13 mouse cellular contexts compared by ENCODE assay signal in genomic region chr9:40452208-40452607, GRCm38 (mm10).
A peak's percentile ranks its signal among the peaks of the same experiment; 100 is the strongest.
DNase-seq lines count a peak whose midpoint lies in the region; ATAC-seq and TF ChIP-seq lines count a peak whose summit lies in the region.
"Had no signal": no experiment of that assay in that cellular context is flagged by ENCODE, and none has a peak within 500 bp of the region (broad histone marks: within the 10 kb centered on the region; RNA-seq: fewer than 3 reads in every experiment).

No protein-coding gene starts in this region.

- no peak overlapping the region for H3K4me2 ChIP-seq in liver, postnatal 0 days (ENCODE audit: low read depth, low read length)
- no peak overlapping the region for H3K4me2 ChIP-seq in liver, embryonic 12.5 days
- peak overlapping the region; percentile 66 for H3K4me2 ChIP-seq in myocyte (ENCODE audit: low read depth)
- H3K4me2 ChIP-seq: liver, embryonic 15.5 days had no signal

- DNase-seq in adrenal gland, adult 2 months = peak; percentile 38
- no peak for DNase-seq in adrenal gland, postnatal 25 days
- DNase-seq in heart, adult 2 months = no peak
- no peak for DNase-seq in heart, adult 18-20 months
- no peak for DNase-seq in liver, postnatal 0 days
- DNase-seq in right cerebral cortex, adult 2 months (ENCODE audit: low spot score in 2 of 2) = no peak
- DNase-seq: adrenal gland, adult 8-10 months; heart, adult 11 months; kidney, postnatal 36 days had no signal

- no peak overlapping the region for H3K9ac ChIP-seq in heart, adult 2 months (ENCODE audit: low read depth, low read length)
- H3K9ac ChIP-seq in liver, postnatal 0 days (replicated peaks) = no peak overlapping the region
- H3K9ac ChIP-seq in liver, embryonic 12.5 days = no peak overlapping the region
- H3K9ac ChIP-seq: liver, embryonic 15.5 days had no signal

- TF ChIP-seq CTCF in heart, adult 2 months (IDR thresholded peaks at IDR 0.05) = peak; percentile 52
- TF ChIP-seq CTCF in liver, postnatal 0 days (IDR thresholded peaks at IDR 0.05; ENCODE audit: low read depth) = peak; percentile 41

- no peak for ATAC-seq in liver, postnatal 0 days
- no peak for ATAC-seq in liver, embryonic 12.5 days

- no peaks in the 10 kb centered on the region; the same call in 1 of the 2 replicates for H3K36me3 ChIP-seq in heart, adult 2 months (ENCODE audit: control insufficient read depth, insufficient read depth, low read length)
- no peaks in the 10 kb centered on the region for H3K36me3 ChIP-seq in liver, postnatal 0 days (replicated peaks; ENCODE audit: insufficient read depth, low read length)
- H3K36me3 ChIP-seq in liver, embryonic 12.5 days = no peaks in the 10 kb centered on the region
- no peaks in the 10 kb centered on the region for H3K36me3 ChIP-seq in myocyte (ENCODE audit: control insufficient read depth, insufficient read depth)
- H3K36me3 ChIP-seq: liver, embryonic 15.5 days had no signal

- H3K27me3 ChIP-seq in heart, adult 2 months (ENCODE audit: control insufficient read depth, insufficient read depth, low read length) = no peaks in the 10 kb centered on the region
- 0 out of 2 replicates have a peak, but pooled peaks cover 3% of the 10 kb centered on the region for H3K27me3 ChIP-seq in liver, postnatal 0 days (ENCODE audit: insufficient read depth, low read length)
- H3K27me3 ChIP-seq in liver, embryonic 12.5 days (replicated peaks) = peaks cover 13% of the 10 kb centered on the region
- H3K27me3 ChIP-seq in myocyte (ENCODE audit: control insufficient read depth, insufficient read depth, insufficient read length) = no peaks in the 10 kb centered on the region

- TF ChIP-seq EP300 in heart, adult 2 months (IDR thresholded peaks at IDR 0.05; ENCODE audit: insufficient read depth, low read depth, low read length) = no peak
- TF ChIP-seq EP300 in liver, postnatal 0 days (IDR thresholded peaks at IDR 0.05; ENCODE audit: low read depth) = no peak

- H3K4me1 ChIP-seq in heart, adult 2 months (ENCODE audit: control insufficient read depth, insufficient read depth, low read length) = no peaks in the 10 kb centered on the region
- peaks cover 14% of the 10 kb centered on the region for H3K4me1 ChIP-seq in liver, postnatal 0 days (ENCODE audit: insufficient read depth)
- peaks cover 35% of the 10 kb centered on the region for H3K4me1 ChIP-seq in liver, embryonic 12.5 days

- no peaks in the 10 kb centered on the region for H3K79me2 ChIP-seq in heart, adult 2 months (replicated peaks; ENCODE audit: control insufficient read depth, insufficient read depth, low read length)
- peaks cover 37% of the 10 kb centered on the region for H3K79me2 ChIP-seq in myocyte (ENCODE audit: control insufficient read depth, insufficient read depth)

- 54% methylated on average over 5 of the region's 5 CpGs for WGBS in heart, adult 2 months
- 57% methylated on average over 5 of the region's 5 CpGs for WGBS in liver, postnatal 0 days (ENCODE audit: insufficient replicate concordance)
- WGBS in liver, embryonic 12.5 days (ENCODE audit: insufficient replicate concordance) = 67% methylated on average over 5 of the region's 5 CpGs

- no peak overlapping the region for H3ac ChIP-seq in myocyte (ENCODE audit: control insufficient read depth, insufficient read length)

- no peak overlapping the region for H3K4me3 ChIP-seq in heart, adult 2 months
- H3K4me3 ChIP-seq in liver, postnatal 0 days (ENCODE audit: low read depth, low read length) = no peak overlapping the region
- no peak overlapping the region for H3K4me3 ChIP-seq in liver, embryonic 12.5 days
- peak overlapping the region; percentile 66 for H3K4me3 ChIP-seq in myocyte
- H3K4me3 ChIP-seq: liver, embryonic 15.5 days; megakaryocyte, embryonic 14.5 days had no signal

- H3K27ac ChIP-seq in heart, adult 2 months = no peak overlapping the region
- H3K27ac ChIP-seq in liver, postnatal 0 days (ENCODE audit: low read depth) = no peak overlapping the region
- no peak overlapping the region for H3K27ac ChIP-seq in liver, embryonic 12.5 days
- H3K27ac ChIP-seq: liver, embryonic 15.5 days had no signal

- H3K9me3 ChIP-seq in liver, postnatal 0 days (ENCODE audit: low read length) = no peaks in the 10 kb centered on the region
- H3K9me3 ChIP-seq in liver, embryonic 12.5 days (replicated peaks) = no peaks in the 10 kb centered on the region
- H3K9me3 ChIP-seq: liver, embryonic 15.5 days; megakaryocyte, embryonic 14.5 days had no signal

- intact Hi-C loops in heart, adult 2 months (cut with DNase I) = loop anchor here (5.0 kb wide), 1 partner anchor 130 kb away; no protein-coding TSS in a partner anchor

- TF ChIP-seq POLR2A in heart, adult 2 months (IDR thresholded peaks at IDR 0.05; ENCODE audit: insufficient read depth, low read depth, low read length) = no peak
- TF ChIP-seq POLR2A in myocyte (IDR thresholded peaks at IDR 0.05; ENCODE audit: insufficient read length, low read depth) = no peak

TF ChIP-seq in myocyte, 11 proteins besides CTCF, POLR2A, EP300 and RAD21:
- TF ChIP-seq CEBPB (IDR thresholded peaks at IDR 0.05; ENCODE audit: insufficient read depth, poor library complexity, severe bottlenecking) (no peak), USF1 (IDR thresholded peaks at IDR 0.05; ENCODE audit: low read depth) (no peak), TCF3 (IDR thresholded peaks at IDR 0.05; ENCODE audit: insufficient read length, low read depth) (no peak), POLR2AphosphoS2 (IDR thresholded peaks at IDR 0.05; ENCODE audit: insufficient read length, low read depth) (no peak), SRF (IDR thresholded peaks at IDR 0.05; ENCODE audit: control insufficient read depth, insufficient read length, low read depth) (no peak), MYOD1 (IDR thresholded peaks at IDR 0.05; ENCODE audit: control insufficient read depth in 1 of 3, insufficient read length in 2 of 3, low read depth in 2 of 3) (no peak), E2F4 (IDR thresholded peaks at IDR 0.05; ENCODE audit: insufficient read depth) (no peak), TCF12 (IDR thresholded peaks at IDR 0.05; ENCODE audit: insufficient read depth, poor library complexity, severe bottlenecking) (no peak), REST (IDR thresholded peaks at IDR 0.05; ENCODE audit: insufficient read depth, insufficient read length) (no peak), MAX (IDR thresholded peaks at IDR 0.05; ENCODE audit: low read depth) (no peak), MYOG (IDR thresholded peaks at IDR 0.05; ENCODE audit: control insufficient read depth in 1 of 3, insufficient read depth in 1 of 3, insufficient read length in 2 of 3, low read depth in 2 of 3) (no peak)
TF ChIP-seq in myocyte: peak in this region for 0.
